Mouse (Mus musculus) heart, postnatal 0 days (tissue): ENCODE data around the gene Otogl.

Experiments
- CTCF ChIP-seq: IDR thresholded peaks from 2 replicates; pipeline ENCODE4 v1.5.1; 2016; ENCODE audit warnings: antibody characterized with exemption, control low read depth, low read depth
- EP300 ChIP-seq: IDR thresholded peaks from 2 replicates; pipeline ENCODE4 v1.6.1; 2016; ENCODE audit warnings: antibody characterized with exemption, low read depth

DNA sequence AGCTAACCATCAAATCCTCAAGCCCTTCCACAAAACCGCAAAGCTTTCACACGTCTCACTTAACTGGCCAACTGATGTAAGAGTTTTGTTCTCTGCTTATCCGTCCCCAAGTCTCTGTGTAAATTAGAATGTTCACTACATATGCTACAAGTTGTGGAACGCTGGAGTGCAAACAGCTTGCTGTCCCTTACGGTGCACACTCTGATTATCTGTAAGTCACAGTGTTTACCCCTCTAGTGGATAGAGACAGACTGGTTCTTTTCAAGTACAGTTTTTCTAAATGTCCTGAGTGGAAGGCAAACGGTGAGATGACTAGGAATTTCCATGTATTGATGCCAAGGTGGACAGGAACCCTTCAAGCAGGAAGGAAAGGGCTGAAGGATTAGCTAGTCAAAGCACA, 160.0 kb downstream of the Otogl start:
- no peak for TF ChIP-seq CTCF
- TF ChIP-seq EP300, result no peak
